Mouse (Mus musculus) hindbrain, embryonic 14.5 days (tissue): ENCODE data around the gene Dock7. TPM values are rescaled to one million over a fixed set of nuclear protein-coding genes. Genes with fewer than 3 reads are reported as not detected.
"Not testable (repeated sequence)": the region's sequence is repeated elsewhere in the genome, so short reads cannot be mapped to it uniquely, and the experiment has no call there.

Source experiments
- ATAC-seq: fragments of 200-750 bp; cut with Nextera tagmentation; 2 replicates; pipeline ENCODE4 v1.8.0; 2017; ENCODE audit warnings: moderate number of reproducible peaks, mild to moderate bottlenecking, moderate TSS enrichment, moderate library complexity; ENCODE audit not compliant: low FRiP score
- DNase-seq: peaks from one replicate; pipeline ENCODE4 v3.0.0-alpha.2; 2015; ENCODE audit warnings: low spot score
- H3K27ac ChIP-seq: fragments of 300-500 bp; sonication (generic); 2 replicates; pipeline ENCODE4 v1.5.1; 2014; ENCODE audit warnings: mild to moderate bottlenecking, moderate library complexity
- H3K27me3 ChIP-seq: fragments of 300-500 bp; sonication (generic); 2 replicates; pipeline ENCODE4 v1.6.1; 2014; ENCODE audit warnings: mild to moderate bottlenecking, low read length, mixed read lengths; ENCODE audit not compliant: control insufficient read depth, insufficient read depth
- H3K36me3 ChIP-seq: fragments of 300-500 bp; sonication (generic); replicated peaks from 2 replicates; pipeline ENCODE4 v1.6.1; 2014; ENCODE audit not compliant: control insufficient read depth, insufficient read depth
- H3K4me1 ChIP-seq: fragments of 300-500 bp; sonication (generic); replicated peaks from 2 replicates; pipeline ENCODE4 v1.6.1; 2014; ENCODE audit warnings: antibody characterized with exemption, low read length, mixed read lengths; ENCODE audit not compliant: control insufficient read depth, insufficient read depth
- H3K4me2 ChIP-seq: fragments of 300-500 bp; sonication (generic); replicated peaks from 2 replicates; pipeline ENCODE4 v1.6.1; 2014; ENCODE audit warnings: mild to moderate bottlenecking, moderate library complexity
- H3K4me3 ChIP-seq: fragments of 300-500 bp; sonication (generic); replicated peaks from 2 replicates; pipeline ENCODE4 v1.5.1; 2014; ENCODE audit warnings: mild to moderate bottlenecking, low read length
- H3K9ac ChIP-seq: fragments of 300-500 bp; sonication (generic); 2 replicates; pipeline ENCODE4 v1.6.1; 2014
- H3K9me3 ChIP-seq: fragments of 300-500 bp; sonication (generic); 2 replicates; pipeline ENCODE4 v1.6.1; 2016; ENCODE audit warnings: low read length; ENCODE audit not compliant: control insufficient read depth
- WGBS: fragments of 180-500 bp; shearing (Covaris S2); extraction: QIAGEN DNeasy Blood & Tissue Kit; methylation state at CpG from one replicate; pipeline ENCODE4 v1.1.7; 2014; 5-methylcytosine and 5-hydroxymethylcytosine counted together
- polyA plus RNA-seq: library from polyadenylated mRNA; unstranded; fragments of >200 nt; fragmentation: Nextera tagmentation; extraction: Ambion mirVana; gene quantifications from 2 replicates; pipeline ENCODE4 v1.2.1, GENCODE M21; 2014

The Dock7 gene
- polyA plus RNA-seq, 1 experiment from 2014 or later, result 86.3 TPM

DNA sequence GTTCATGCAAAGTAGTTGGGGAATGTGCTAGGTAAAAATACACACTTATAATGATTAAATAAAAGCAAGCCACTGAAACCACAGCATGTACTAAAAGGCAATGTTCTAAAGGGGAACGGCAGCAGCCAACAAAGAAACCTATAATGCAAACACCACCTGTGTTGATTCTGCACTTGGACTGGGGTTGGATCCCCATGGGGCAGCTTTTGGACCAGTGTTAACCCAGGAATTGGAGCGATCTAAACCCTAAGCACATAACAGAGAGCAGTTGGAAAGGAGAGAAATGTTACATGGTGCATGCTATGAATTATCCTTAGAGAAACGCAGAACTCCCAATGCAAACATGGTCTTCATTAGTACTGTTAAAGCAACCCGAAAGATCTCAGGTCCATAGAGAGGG lies 127.2 kb downstream of the Dock7 start:
- Histone ChIP-seq H3K4me1 (no peaks in the 10 kb centered on the region), H3K9me3 (no peaks in the 10 kb centered on the region), H3K4me3 (no peak overlapping the region), H3K27me3 (no peaks in the 10 kb centered on the region), H3K9ac (no peak overlapping the region), H3K4me2 (no peak overlapping the region), H3K27ac (no peak overlapping the region), H3K36me3 (peaks cover 49% of the 10 kb centered on the region)
- DNase-seq (no peak), ATAC-seq (no peak)
- 90% methylated on average over 4 of the region's 4 CpGs for WGBS

DNA sequence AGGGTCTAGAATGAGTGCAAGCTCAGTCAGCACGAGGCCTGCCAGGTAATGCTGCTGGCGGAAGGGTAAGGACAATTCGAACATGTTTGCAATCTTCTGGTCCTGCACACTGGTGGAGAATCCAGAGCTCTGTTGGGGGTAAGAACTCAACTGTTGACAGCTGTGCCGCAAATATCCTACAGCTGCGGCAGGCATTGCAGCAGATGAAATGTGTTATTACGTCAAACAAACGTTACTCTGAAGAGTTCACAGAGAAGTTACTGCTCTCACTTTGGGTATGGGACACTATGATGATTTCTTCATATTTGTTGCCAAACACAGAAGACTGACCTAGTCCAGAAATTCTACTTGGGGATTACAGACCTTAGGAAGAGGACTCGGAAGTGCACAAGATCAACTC lies 136.0 kb downstream of the Dock7 start:
- Histone ChIP-seq H3K4me3 (no peak overlapping the region), H3K4me2 (no peak overlapping the region), H3K9me3 (no peaks in the 10 kb centered on the region), H3K4me1 (no peaks in the 10 kb centered on the region), H3K27ac (no peak overlapping the region), H3K27me3 (no peaks in the 10 kb centered on the region), H3K9ac (no peak overlapping the region), H3K36me3 (peaks cover 75% of the 10 kb centered on the region)
- ATAC-seq, result no peak
- 97% methylated on average over 8 of the region's 8 CpGs for WGBS
- no peak for DNase-seq

DNA sequence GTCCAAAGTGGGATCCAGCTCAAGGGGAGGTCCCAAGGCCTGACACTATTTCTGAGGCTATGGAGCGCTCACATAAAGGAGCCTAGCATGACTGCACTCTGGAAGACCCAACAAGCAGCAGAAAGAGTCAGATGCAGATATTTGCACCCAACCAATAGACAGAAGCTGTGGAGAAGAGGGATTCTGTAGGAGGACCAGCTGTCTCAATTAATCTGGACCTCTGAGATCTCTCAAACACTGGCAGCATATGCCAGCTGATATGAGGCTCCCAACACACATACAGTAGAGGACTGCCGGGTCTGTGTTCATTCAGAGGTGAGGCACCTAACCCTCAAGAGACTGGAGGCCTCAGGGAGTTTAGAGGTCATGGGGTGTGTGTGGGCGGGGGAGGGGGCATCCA lies 140.7 kb downstream of the Dock7 start:
- DNase-seq, H3K4me1 ChIP-seq, H3K4me2 ChIP-seq, H3K27me3 ChIP-seq, ATAC-seq, H3K27ac ChIP-seq, H3K9me3 ChIP-seq, H3K4me3 ChIP-seq, H3K9ac ChIP-seq: not testable (repeated sequence)
- WGBS, result 91% methylated on average over 3 of the region's 3 CpGs
- H3K36me3 ChIP-seq, result peaks cover 57% of the 10 kb centered on the region

DNA sequence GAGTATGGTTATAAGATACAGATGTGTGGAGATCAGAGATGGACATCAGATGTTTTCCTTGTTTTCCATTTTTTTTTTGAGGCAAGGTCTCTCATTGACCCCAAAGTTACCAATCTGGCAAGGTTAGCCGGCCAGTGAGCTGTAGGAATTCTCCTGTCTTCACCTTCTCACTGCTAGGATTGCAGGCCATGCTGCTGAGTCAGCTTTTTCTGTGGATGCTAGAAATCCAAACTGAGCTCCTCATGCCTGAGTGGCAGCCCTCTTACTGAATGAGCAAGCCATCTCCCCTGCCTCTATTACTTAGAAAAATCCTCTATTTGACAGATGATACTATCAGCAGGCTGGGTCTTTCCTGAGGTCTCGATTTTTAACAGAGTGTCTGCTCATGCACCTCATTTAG lies 142.0 kb downstream of the Dock7 start:
- no peak overlapping the region for H3K9ac ChIP-seq
- no peak for DNase-seq
- H3K9me3 ChIP-seq, result no peaks in the 10 kb centered on the region
- H3K27me3 ChIP-seq, result no peaks in the 10 kb centered on the region
- H3K36me3 ChIP-seq, result peaks cover 54% of the 10 kb centered on the region
- H3K4me1 ChIP-seq, result no peaks in the 10 kb centered on the region
- H3K27ac ChIP-seq, result no peak overlapping the region
- 95% methylated on average over 2 of the region's 2 CpGs for WGBS
- H3K4me2 ChIP-seq, result no peak overlapping the region
- no peak for ATAC-seq
- no peak overlapping the region for H3K4me3 ChIP-seq

DNA sequence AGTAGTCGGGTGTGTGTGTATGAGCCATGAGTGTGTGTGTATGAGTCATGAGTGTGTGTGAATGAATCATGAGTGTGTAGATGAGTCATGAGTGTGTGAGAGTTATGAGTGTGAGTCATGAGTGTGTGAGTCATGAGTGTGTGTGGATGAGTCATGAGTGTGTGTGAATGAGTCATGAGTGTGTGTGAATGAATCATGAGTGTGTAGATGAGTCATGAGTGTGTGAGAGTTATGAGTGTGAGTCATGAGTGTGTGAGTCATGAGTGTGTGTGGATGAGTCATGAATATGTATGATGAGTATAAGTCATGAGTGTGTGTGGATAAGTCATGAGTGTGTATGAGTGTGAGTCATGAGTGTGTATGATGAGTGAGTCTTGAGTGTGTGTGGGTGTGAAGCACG lies 142.4 kb downstream of the Dock7 start:
- ATAC-seq, H3K27me3 ChIP-seq, H3K27ac ChIP-seq, H3K9ac ChIP-seq, H3K9me3 ChIP-seq, DNase-seq, H3K4me1 ChIP-seq, H3K4me3 ChIP-seq, H3K4me2 ChIP-seq: not testable (repeated sequence)
- 99% methylated on average over 2 of the region's 2 CpGs for WGBS
- peaks cover 54% of the 10 kb centered on the region for H3K36me3 ChIP-seq

DNA sequence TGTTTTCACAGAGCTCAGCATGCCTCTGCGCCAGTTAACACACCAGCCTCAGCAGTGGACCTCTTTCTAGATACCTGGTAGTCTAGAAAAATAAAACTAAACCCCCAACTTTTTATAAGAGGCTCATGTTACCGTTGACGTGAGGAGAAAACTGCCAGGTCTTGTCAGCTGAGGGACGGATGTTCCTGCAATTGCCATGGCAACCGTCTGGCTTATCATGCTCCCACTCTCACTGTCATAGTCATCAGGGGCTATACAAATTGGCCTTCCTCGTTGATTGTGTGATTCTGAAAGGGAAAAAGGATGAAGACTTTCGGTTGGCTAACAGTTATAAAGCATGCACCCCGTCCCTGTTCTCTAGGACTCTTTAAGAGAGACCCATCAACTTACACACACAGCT lies 145.0 kb downstream of the Dock7 start:
- Histone ChIP-seq H3K9ac (no peak overlapping the region), H3K4me1 (no peaks in the 10 kb centered on the region), H3K9me3 (no peaks in the 10 kb centered on the region), H3K27ac (no peak overlapping the region), H3K4me3 (no peak overlapping the region), H3K4me2 (no peak overlapping the region), H3K27me3 (no peaks in the 10 kb centered on the region), H3K36me3 (peaks cover 63% of the 10 kb centered on the region)
- ATAC-seq (no peak), DNase-seq (no peak)
- WGBS, result 45% methylated on average over 8 of the region's 8 CpGs

DNA sequence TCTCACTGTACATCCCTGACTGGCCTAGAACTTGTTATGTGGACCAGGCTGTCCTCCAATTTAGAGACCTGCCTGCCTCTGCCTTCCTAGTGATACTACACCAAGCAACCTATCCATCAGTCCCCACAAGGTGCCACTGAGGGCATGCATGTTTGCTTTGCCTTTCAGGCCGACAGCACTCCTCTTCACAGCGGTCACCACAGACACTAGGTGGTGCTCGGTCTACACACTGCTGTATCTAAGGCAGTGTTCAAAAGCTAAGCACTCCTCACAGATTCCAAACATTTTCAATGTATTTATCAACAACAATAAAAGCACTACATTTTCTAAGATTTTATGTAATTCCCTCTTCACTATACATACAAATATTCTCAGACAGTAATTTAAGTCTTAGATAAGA lies 150.8 kb downstream of the Dock7 start:
- Histone ChIP-seq H3K27me3 (no peaks in the 10 kb centered on the region), H3K4me3 (no peak overlapping the region), H3K27ac (no peak overlapping the region), H3K4me1 (no peaks in the 10 kb centered on the region), H3K4me2 (no peak overlapping the region), H3K36me3 (peaks cover 93% of the 10 kb centered on the region), H3K9ac (no peak overlapping the region), H3K9me3 (no peaks in the 10 kb centered on the region)
- ATAC-seq (no peak), DNase-seq (no peak)
- WGBS, result 92% methylated on average over 3 of the region's 3 CpGs

DNA sequence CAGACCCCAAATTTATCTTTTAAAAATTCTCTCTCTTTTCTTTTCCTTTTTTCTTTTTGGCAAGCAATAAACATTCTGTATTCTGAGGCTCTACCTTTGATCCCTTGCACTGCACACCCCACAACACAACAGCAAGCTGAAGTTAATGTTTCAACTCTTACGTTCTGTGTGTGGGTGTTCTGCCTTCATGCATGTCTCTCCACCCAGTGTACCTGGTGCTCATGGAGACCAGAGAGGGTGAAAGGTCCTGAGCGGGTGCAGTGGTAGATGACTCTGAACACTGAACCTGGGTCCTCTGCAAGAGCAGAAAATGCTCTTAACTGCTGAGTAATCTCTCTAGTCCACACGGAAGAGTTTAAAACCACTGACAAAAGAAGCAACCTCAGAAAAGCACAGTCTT lies 160.5 kb downstream of the Dock7 start:
- H3K27ac ChIP-seq, result no peak overlapping the region
- ATAC-seq, result no peak

DNA sequence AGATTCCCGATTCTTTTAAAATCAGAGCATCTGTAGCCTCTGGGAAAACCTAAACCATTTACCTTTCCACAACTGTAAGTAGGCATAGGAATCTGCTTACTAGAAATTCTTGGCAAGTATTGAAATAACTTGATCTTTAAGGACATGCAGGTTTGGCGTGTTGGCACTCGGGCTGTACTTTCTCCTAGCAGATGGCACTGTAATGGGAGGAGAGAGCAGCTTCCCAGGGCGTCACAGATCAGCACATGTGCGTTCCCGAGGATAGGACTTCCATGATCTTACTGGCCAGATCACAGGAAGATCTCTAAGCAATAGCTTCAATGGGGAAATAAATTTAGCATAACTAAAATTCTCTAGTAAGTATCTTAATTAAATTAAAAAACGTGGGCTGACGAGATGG lies 164.7 kb downstream of the Dock7 start:
- H3K27ac ChIP-seq, result no peak overlapping the region
- H3K4me3 ChIP-seq, result no peak overlapping the region
- WGBS, result 89% methylated on average over 8 of the region's 8 CpGs
- H3K27me3 ChIP-seq, result no peaks in the 10 kb centered on the region
- H3K4me1 ChIP-seq, result no peaks in the 10 kb centered on the region
- no peak overlapping the region for H3K4me2 ChIP-seq
- peaks cover 70% of the 10 kb centered on the region for H3K36me3 ChIP-seq
- H3K9ac ChIP-seq, result no peak overlapping the region
- ATAC-seq (no peak), DNase-seq (no peak)
- no peaks in the 10 kb centered on the region for H3K9me3 ChIP-seq

More for the DNA sequence above, 160.5 kb downstream of the Dock7 start:
- H3K4me3 ChIP-seq, result no peak overlapping the region
- H3K36me3 ChIP-seq, result peaks cover 77% of the 10 kb centered on the region
- no peak for DNase-seq
- WGBS, result 91% methylated on average over 3 of the region's 3 CpGs
- no peak overlapping the region for H3K4me2 ChIP-seq
- H3K4me1 ChIP-seq, result no peaks in the 10 kb centered on the region
- H3K9ac ChIP-seq, result no peak overlapping the region
- H3K9me3 ChIP-seq, result no peaks in the 10 kb centered on the region
- H3K27me3 ChIP-seq, result no peaks in the 10 kb centered on the region

DNA sequence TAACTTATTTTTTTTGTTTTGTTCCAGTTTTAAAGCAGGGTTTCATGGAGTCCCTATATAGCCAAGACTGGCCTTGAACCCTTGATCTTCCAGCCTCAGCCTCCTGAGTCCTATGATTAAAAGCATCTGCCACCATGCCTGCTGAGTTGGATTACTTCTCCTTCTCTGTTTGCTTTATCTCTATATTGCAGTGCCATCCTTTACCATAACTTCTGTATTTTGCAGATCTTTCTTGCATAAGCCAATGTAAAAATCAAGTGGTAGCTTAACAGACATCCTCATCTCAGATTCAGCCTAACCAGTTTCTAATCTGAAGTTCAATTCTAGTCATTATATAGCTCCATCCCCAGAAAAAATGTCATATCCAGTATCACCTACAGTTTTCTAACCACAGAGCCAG lies 170.2 kb downstream of the Dock7 start:
- Histone ChIP-seq H3K9me3 (no peaks in the 10 kb centered on the region), H3K27me3 (no peaks in the 10 kb centered on the region), H3K4me2 (no peak overlapping the region), H3K4me3 (no peak overlapping the region), H3K36me3 (peaks cover 42% of the 10 kb centered on the region), H3K27ac (no peak overlapping the region), H3K4me1 (no peaks in the 10 kb centered on the region), H3K9ac (no peak overlapping the region)
- DNase-seq, result no peak
- ATAC-seq, result no peak
